Mouse (Mus musculus): ENCODE measurements around the gene Hdac9.
A peak's percentile ranks its signal among the peaks of the same experiment; 100 is the strongest.

The Hdac9 gene

DNA sequence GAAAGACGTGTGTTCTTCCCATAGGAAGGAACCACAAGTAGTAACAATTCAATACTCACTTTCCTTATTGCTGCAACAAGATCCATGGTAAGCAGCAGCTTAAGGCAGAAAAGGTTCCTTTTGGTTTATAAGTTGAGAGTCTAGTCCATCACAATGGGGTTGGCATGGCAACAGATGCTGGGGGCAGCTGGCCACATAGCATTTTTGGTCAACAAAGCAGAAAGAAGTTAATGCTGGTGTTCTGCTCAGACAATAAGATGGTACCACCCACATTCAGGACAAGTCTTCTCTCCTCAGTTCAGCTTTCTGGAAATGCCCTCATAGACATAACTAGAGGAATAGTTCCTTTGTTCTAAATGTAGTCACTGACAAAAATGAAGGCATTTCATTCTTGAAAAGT lies at the start of gene Hdac9:
Gene Hdac9, minus strand, starts transcription at position 101 of the 400 bp plus-strand sequence.
- no peak for DNase-seq (ENCODE audit: low spot score)

DNA sequence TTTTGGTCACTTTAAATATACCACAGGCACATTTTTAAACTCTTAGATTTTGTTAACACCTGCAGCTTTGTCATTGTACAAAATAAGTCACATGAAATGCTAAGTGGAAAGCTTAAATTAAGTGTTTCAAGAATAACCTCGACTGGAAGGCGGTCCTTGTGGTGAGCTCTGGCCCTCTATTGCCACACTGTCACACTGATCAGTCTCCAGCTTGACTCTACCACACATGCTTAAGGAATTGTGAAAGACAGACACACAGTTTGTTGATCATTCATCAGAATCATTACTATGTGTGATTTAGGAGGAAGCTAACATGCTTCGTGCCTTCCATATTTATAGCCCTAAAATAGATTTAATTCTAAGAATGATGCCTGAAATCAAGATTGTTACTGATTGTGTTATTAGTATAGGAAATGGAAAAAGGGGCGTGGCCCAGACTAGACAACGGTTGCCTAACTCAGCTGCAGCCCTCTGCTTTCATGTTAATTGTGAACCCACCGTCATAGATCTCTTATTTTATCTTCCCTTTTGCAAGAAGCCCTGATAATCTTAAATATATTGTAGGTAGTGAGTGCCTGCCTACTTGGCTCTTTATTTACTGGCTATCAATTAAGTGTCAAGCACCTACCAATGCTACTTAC lies 32.3 kb upstream of the Hdac9 start:
- DNase-seq (ENCODE audit: low spot score): no peak

- no peak for DNase-seq (ENCODE audit: low spot score)
Measured at GRCm38 (mm10) chr12:34937918-34938317, 21.0 kb upstream of the Hdac9 start.

GRCm38 (mm10) chr12:34908008-34908407 lies 8.9 kb downstream of the Hdac9 start:
- DNase-seq (ENCODE audit: low spot score): no peak

DNA sequence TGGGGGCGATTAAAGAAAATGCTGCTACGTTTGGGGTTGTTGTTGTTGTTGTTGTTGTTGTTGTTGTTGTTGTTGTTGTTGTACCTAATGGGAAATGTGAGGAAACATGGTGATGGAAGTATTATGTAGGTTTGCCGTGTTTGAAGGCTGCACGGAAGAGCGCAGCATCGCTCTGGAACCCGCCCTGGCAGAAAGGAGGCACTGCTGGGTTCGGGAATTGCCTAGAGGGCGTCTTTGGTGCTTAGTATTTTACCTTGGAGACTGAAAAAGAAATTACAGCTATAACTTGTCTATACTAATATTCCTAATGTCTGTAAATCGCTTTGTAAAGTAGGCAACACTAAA lies 9.4 kb downstream of the Hdac9 start:
- no peak for DNase-seq (ENCODE audit: low spot score)

GRCm38 (mm10) chr12:34906704-34907505 lies 10.0 kb downstream of the Hdac9 start:
- DNase-seq (ENCODE audit: low spot score): peak; percentile 16

GRCm38 (mm10) chr12:34906376-34906703 lies 10.6 kb downstream of the Hdac9 start:
- DNase-seq (ENCODE audit: low spot score): peak; percentile 1

- DNase-seq (ENCODE audit: low spot score): no peak
Measured at GRCm38 (mm10) chr12:34900241-34900640, 16.7 kb downstream of the Hdac9 start.

GRCm38 (mm10) chr12:34894867-34895266 lies 22.0 kb downstream of the Hdac9 start:
- no peak for DNase-seq (ENCODE audit: low spot score)

DNA sequence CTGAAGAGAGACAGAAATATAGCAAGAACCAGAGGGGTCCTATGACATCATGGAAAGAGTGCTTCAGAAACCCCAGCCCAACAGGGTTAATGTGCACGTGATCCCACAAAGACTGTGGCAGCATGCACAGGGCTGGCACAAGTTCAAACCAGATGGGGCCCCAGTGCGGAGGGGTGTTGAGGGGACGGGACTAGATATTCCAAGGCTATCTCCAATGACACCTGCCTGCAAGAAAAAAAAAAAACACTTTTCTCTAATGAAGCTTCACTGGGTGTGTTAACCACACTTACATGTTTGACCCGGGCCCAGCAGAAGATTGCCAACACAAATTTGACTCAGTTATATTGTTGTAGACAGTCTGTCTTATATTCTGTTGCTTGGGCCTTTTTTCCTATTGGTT lies 28.2 kb downstream of the Hdac9 start:
- no peak for DNase-seq (ENCODE audit: low spot score)

- DNase-seq (ENCODE audit: low spot score): no peak
Measured at GRCm38 (mm10) chr12:34874926-34875325, 42.0 kb downstream of the Hdac9 start.

DNA sequence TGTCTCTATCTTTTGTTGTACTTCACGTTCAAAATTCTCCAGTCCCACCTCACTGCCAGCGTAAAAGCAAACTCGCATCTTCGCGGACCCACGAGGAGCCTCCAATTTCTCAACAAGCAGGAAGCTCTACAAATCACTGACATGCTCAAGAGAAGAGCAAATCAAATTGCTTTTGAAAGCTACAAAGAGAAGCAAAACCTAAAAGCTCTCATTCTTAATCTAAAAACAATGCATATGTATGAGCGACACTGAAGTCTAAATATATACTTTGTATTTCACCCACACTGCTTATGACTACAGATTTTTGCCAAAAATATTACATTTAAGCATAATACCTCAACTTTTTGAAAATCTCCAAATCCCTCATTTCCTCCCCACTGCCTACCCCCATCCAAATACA lies 45.9 kb downstream of the Hdac9 start:
- no peak for DNase-seq (ENCODE audit: low spot score)

DNA sequence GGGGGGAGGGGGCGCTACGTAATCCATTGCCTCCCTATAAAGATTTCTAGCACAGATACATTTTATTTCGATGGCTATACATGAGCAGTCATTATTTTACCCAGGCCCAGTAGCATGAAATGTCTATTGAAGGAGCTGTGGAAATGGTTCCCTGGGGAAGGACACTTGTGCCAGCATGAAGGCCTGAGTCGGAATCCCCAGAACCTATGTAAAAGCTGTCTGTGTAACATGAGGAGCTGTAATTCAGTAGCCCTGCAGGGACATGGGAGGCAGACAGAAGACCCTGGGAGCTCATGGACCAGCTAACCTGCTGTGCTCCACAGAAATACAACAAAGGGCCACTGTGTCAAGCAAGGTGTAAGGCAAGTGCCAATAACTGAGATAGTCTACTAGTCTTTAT lies 75.7 kb downstream of the Hdac9 start:
- DNase-seq (ENCODE audit: low spot score): no peak

GRCm38 (mm10) chr12:34837318-34837717 lies 79.6 kb downstream of the Hdac9 start:
- no peak for DNase-seq (ENCODE audit: low spot score)

- no peak for DNase-seq (ENCODE audit: low spot score)
Measured at GRCm38 (mm10) chr12:34836864-34837263, 80.0 kb downstream of the Hdac9 start.

DNA sequence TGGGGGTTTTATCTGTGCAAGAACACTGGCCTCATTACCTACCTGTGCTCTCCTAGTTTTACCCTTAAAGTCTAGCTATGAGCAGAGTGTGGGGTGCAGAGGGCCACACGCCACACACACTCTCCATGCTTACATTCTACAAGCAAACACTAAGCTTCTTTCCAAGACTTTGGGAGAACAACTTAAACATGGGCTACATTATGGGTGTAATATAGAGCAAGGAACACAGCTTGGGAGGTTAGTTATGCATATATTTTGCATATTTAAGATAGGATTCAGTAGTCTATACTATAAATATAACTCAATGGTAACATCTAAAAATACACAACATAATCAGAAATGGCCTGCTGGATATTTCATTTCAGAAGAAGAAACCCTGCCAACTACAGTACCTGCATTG lies 80.8 kb downstream of the Hdac9 start:
- no peak for DNase-seq (ENCODE audit: low spot score)

GRCm38 (mm10) chr12:34835493-34835892 lies 81.4 kb downstream of the Hdac9 start:
- no peak for DNase-seq (ENCODE audit: low spot score)

DNA sequence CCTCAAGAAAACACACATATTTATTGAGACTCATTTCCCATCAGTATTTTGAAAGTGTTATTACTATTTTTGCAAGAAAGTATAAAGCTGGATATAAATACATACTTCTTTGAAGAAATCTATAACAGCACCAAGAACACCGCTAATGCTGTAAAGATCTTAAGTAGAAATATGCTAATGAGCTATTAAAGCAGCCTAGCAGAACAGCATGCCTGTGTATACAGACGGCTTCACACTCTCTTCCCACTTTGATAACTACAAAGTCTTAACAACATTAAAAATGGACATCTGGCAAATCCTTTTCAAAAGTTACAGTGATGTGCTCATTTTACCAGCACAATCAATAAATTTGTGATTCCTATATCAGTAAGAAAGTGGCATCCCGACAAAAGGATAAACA lies 88.2 kb downstream of the Hdac9 start:
- no peak for DNase-seq (ENCODE audit: low spot score)

- DNase-seq (ENCODE audit: low spot score): no peak
Measured at GRCm38 (mm10) chr12:34826931-34827330, 90.0 kb downstream of the Hdac9 start.

GRCm38 (mm10) chr12:34820229-34820628 lies 96.7 kb downstream of the Hdac9 start:
- no peak for DNase-seq (ENCODE audit: low spot score)

GRCm38 (mm10) chr12:34811673-34812613 lies 105.0 kb downstream of the Hdac9 start:
- DNase-seq (ENCODE audit: low spot score): no peak

DNA sequence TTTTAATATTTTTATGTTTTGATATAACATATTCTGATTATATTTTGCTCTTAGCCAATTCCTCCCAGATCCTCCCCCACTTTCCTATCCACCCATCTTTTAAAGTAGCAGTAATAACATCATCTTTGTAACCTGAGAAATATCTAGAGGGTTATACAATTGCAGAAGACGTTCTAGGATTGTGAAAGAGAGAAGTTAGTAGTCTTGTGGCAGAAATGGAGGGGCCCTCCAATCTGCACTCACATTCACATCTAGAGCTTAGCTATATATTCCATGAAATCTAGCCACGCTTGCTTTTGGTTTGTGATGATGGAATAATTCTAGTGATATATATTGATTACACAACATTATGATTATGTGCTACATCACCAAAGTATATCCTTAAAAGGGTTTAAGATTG lies 106.7 kb downstream of the Hdac9 start:
- DNase-seq (ENCODE audit: low spot score): no peak

DNA sequence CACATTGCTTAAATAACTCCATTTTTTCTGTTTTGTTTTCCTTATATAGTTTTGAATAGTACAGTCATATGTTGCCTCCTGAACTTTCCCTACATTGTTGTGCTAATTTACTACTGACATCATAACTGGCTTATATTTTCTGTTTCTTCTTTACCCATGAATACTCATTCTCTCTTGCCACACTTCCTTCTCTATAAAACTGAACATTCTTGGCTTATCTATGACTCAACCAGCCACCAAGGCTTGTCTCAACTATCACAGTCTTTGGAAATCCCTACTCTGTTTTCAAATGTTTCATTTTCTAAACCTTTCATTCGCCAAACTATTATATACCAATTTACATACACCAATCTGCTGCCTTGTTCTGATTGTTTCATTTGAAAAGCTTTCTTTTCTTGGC lies 108.7 kb downstream of the Hdac9 start:
- no peak for DNase-seq (ENCODE audit: low spot score)

Measured in yolk sac, embryonic 10.5 days (tissue).